Mouse (Mus musculus): Measurements from ENCODE around the gene Sdad1.

Gene Sdad1

DNA sequence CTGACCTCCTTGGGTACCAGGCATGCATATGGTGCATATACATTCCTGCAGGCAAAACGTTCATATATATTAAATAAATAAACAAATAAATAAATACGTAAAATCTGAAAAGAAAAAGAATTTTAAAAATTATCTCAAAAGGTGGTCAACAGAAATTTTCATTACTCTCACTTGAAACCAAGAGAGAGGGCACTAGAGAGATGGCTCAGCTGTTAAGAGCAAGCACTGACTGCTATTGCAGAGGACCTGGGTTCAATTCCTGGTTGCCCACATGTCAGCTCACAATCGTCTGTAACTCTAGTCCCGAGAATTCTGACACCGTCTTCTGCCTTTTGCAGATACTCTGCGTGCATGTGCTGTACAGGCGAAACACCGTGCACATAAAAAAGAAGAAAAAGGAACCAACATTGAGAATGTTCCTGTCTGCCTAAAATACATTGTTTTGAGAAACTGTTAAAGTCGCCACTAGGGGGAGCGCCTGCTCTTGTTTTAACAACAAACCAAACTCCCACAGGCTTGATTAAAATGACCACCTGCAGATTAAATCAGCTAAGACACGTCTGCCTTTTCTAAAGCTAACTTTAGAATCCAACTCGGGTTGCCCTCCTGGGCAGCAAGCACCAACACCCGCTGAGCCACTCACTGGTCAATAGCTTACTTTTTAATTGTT is 1.9 kb upstream of the Sdad1 start:
- peak; percentile 89 for DNase-seq

DNA sequence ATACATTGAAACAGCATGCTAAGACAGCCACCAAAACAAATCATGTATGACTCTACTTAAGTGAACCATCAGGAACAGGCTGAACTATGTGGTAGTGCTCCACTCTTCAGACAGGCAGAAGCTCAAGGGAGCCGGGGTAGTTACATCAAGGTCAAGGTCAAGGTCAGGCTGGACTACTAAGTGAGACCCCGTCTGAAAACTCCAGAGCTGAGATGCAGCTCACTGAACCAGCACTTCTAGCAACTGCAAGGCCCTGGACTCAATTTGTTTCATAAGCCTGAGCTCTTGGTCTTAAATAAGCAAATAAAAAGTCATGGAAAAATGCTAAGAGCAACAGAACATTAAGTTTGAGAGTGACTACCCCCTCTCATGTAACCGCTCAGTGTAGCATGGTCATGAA is 6.0 kb downstream of the Sdad1 start:
- no peak for DNase-seq

DNA sequence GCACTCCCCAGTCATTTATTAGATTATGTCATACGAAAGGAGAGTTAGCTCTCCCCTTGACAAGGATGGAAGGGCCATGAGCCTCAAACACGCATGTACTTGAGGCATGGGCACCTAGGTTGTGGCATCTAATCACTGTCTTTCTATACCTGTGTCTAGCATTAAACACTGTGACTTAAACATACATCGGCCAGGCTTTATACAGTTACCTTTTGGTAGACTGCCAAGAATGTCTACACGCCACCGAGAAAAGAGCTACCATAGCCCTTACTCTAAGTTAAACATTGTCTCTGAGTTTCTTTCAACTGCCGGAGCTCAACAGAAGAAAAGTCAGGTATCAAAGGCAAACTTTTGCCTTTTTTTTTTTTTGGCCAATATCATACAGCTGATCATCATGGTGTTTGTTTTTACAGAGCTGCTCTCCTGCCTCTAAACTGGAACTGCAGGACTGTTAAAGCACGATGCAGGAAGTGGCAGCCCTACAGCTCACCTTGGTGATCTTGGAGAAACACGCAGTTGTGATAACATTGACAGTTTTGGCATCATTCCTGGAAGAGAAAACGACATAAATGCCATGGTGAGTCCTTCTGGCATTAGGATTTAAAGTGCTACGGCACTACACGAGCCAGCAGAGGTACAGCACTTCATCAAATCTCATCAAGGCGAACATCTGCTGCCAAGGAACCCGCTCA is 8.0 kb downstream of the Sdad1 start:
- no peak for DNase-seq

DNA sequence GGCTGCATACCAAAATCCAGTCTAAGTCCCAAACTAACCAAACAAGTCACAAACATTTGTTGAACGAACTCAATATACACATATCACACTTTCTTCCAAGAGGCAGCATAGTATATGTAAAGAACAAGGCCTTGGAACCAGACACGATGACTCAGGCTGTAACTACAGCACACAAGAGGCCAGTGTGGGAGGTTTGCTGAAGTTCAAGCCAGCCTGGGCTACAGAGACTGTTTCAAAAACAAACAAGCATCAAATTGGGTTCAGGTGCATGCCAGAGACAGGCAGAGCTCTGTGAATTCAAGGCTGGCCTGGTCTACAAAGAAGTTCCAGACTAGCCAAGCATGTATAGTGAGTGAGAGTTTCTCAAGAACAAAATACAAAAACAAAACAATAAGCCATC is 15.8 kb downstream of the Sdad1 start:
- no peak for DNase-seq

DNA sequence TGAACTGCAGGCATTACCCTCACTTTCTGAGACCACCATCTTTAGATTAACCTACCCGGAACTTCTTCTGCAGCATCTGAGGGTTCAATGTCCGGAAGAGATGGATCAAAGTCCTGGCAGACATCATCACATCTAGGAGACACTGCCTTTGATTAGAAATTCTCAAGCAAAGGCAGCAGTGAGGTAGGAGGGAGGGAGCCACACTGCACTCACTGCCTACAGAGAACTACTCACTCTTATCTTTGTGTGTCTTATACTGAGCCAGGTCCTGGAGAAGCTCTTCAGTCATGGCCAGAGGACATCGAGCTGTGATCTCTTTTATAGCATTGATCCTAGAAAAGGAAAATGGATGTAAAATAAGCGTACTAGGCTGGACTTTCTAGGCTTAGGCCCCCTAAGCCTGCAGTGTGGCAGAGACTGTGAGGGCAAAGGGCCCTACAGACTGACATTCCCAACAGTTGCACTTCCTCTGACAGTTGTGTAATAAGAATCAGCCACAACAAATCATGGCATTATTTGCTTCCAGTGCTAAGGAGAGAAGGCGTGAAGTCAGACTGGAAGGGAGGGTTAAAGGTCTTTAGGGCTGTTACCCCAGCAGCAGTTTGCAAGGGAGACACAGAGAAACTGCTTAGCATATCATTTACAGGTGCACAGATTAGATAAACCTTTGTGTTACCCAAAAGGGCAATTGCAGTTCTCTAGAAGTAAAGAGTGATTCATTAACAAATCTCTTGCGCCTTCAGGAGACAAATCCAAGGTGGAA is 18.4 kb downstream of the Sdad1 start:
- no peak for DNase-seq

DNA sequence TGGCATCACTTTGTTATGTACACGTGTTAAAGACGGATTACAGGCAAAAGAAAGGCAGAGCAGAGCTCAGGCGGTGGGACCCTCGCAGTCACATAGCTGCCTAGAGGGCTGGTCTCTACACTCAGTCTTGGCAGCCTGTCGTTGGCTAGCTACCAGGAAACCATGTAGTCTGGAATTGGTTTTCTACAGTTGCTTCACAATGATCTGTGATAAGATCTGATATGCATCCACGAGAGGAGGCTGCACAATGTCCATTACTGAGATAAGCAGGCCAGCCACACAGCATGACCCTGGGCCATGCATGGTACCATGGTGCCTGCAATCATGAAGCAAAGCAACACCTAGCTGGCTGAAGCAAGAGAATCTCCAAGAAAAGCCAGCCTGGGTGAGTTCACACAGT is 22.4 kb downstream of the Sdad1 start:
- DNase-seq, result no peak

DNA sequence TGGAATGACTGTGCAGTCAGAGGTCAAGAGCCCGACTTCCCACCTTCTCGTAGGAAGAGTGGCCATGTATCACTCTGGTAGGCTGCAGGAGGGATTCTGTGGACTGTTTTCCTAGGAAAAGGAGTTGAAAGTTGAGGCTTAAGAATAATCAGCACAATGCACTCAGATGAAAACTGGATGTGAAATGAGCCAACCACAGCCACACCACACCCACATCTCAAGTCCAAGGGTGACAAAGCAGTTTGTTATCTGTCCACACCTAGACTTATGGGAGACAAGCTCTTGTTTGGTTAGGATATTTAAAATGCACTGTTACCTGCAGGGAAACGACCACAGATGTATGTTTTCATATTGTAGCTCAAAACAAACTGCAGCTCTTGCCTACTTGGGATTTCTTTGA is 27.2 kb downstream of the Sdad1 start:
- no peak for DNase-seq

DNA sequence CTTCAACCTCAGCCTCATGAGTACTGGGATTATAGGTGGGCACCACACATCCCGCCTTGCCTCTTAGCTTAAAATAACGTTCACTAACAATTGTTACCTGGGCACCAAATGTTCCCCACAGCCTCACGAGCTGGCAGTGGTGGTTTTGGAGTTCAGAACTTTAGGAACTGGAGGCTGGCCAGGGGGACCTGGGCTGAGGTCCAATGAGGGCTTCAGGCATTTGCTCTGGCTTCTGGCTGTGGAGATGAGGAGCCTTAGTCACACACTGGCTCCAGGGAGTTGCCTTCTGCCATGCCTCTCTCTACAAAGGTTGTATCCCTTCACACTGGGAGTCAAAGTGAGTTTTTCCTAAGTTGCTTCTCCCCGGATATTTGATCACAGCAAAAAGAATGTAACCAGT is 27.7 kb downstream of the Sdad1 start:
- no peak for DNase-seq

DNA sequence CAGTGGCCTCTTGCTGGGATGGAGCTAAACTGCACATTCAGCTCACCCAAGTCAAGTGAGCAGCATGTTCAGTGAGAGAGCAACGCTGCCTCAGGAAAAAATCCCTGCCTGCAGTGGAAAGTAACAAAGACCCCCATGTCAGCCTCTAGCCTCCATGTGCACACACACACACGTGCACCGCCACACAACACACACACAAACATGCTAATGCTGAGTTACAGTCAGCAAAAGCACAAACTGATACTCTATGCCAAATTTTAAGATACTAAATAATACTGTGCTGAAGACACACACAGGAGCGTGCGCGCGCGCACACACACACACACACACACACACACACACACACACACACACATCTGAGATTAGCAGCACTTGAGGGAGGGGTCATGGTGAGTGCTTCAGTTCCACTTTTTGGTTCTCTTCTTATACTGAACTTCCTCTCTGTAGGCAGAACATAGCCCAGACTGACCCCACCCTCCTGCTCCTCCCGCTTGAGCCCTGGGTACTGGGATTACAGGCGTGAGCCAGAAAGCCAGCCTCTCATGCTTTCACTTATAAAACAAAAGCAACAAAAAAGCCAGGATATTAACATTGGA is 31.2 kb downstream of the Sdad1 start:
- DNase-seq, result peak; percentile 45

DNA sequence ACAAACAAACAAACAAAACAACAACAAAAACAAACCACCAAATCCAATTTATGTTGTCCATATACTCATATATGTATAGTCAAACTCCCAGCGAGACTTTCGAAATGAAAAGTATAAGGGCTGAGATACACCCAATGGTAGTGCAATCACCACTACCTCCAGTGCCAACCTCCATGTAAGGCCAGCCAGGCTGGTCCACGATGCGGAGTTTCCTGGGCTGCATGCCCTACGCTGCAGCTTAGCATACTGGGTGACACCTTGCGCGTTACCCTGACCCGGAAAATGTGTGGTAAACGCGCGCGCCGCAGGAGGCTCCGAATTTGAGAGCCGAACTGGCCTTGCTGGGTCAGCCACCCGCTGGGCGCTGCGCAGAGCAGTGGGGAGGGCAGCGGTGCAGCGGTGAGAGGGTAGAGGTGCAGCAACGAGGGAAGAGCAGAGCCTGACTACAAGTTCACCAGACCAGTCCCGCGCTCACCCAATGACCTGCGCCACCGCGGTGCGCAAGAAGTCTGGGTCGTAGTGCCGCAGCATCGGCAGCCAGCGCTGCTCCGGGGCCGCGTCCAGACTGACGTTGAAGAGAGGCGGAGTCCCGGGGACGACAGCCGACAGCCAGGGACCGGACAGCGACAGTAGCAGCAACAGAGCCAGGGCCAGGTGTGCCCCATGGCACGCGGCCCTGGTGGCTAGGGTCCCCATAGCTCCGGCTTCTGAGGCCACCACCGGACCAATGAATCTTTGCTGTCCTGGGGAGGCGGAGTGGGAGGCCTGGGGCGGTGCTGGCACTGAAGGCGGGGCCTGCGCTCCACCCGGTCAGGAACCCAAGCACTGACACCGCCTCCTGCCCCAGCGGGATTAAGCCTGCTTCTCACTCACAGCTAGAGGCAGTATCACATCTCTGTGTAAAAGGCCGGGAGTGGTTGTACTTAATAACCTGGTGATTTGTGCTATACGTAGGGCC is 32.6 kb downstream of the Sdad1 start, which contains the start of gene Naaa:
Gene Naaa (minus strand): TSS at position 734 of the 958 bp plus-strand sequence.
- DNase-seq, result peak; percentile 87

DNA sequence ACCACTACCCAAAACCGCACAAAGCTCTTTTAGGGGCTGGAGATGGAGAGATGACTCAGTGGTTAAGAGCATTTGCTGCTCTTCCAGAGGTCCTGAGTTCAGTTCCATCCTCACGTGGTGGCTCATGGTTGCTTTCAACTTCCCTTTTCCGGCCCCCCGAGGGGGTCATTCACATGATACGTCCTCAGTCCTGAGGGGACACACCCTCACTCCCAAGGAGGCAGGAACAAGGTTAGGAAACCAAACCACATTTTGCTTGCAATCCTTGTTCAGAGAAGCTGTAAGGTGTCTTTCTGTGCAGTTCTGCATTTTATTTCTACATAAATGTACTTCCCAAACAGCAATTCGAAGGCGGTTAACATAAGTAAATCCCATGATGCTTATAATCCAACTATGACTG is 39.8 kb downstream of the Sdad1 start:
- DNase-seq, result no peak

DNA sequence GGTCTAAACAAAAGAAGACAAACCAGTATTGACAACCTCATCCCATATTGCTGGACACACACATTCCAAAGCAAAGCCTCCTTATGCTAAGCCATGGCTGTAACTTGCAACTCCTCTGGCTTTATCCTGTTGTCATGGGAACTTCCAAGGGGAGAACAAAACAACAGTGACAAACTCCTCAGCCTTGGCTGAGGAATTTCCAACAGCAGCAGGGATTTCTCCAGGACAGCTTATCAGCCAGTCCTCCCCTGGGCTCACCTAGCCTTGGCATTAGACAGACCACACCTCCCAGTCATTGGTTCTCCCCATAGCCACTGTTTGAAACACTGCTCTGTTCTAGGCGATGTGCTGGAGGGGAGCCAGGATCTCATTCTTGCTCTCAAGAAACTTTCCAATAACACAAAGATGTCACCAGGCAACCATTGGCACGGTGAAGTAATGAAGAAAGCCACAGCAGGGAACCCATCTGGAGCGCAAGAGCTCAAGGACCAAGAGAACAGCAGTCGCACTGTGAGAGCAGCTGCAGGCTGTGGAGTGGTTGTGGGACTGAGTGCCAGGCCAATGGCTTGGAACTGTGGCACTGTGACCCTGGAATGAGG is 46.4 kb downstream of the Sdad1 start:
- DNase-seq, result peak; percentile 86

DNA sequence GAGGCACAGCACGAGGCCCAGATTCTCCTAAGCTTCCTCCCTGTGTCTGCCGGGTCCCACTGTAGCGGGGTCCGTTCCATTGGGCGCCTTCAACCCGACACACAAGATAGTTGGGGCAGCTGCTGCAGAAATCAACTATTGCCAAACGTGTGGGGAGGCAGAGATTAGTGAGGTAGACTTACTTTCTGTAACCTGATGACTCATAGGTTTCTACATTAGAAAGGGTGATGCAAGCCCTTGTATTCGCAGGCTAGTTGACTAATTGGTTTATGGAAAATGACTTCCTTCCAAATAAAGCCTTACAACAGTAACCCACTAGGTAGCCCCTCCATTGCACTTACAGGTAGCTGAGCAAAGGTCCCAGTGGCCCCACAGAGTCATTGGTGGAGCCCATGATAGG is 47.6 kb downstream of the Sdad1 start:
- DNase-seq, result no peak

DNA sequence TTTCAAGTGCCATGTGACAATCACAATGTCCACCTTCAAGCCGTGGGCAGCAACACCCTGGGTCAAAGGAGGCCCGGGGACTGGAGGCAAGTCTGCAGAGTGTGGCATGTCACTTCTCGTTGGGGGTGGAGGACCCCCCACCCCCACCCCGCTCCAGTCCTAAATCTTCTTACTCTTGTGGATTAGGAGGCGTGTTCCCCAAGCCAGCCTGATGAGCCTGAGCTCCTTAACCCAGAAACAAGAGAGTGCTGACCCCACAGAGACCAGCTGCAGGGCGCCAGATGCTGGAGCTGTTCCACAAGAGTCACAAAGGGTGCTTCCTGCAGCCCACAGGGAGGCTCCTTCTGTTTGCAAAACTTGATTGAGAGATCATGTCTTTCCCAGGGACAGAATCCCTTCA is 54.1 kb downstream of the Sdad1 start, which contains the start of gene Ppef2:
Gene Ppef2 (minus strand): TSS at position 61 of the 400 bp plus-strand sequence.
- DNase-seq, result no peak

DNA sequence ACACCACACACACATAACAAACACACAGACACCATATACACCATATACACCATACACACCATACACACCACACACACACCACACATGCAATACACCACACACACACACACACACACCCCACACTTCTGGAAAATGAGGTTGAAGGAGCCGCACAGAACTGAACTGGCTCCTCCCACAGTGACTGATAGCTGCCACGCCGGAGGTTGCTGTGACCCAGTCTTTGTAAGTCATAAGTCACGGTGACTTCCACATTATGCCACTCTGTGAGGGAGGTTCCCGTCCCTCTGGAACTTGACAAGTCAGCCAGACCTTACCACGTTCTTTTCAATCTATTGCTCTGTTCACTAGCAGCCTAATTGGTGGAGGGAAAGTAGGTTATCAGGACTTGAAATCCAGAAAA is 55.8 kb downstream of the Sdad1 start:
- DNase-seq, result no peak

DNA sequence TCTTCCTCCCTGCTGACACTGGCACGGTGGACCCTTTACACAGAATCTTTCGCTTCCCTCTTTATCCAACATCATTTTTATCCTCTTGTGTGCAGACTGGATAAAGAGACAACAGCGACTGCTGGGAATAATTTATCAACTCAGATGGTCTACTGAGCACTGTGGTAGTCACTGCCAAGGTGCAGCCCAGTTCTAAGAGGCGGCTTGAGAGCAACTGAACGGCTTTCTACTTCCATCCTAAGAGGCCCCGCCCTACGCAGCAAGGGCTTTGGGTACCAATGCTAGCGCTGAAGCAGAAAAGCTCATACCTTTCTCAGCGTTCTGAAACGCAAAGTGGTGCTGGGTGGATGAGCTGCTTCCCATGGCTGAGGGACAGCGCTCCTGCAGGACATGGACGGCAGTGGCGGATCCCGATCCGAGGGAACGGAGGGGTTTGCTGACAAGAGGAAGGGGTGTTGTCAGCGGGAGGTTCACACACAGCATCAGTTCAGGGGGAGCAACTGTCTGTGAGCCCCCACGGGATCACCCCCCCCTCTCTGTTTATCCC is 57.4 kb downstream of the Sdad1 start:
- DNase-seq, result no peak

DNA sequence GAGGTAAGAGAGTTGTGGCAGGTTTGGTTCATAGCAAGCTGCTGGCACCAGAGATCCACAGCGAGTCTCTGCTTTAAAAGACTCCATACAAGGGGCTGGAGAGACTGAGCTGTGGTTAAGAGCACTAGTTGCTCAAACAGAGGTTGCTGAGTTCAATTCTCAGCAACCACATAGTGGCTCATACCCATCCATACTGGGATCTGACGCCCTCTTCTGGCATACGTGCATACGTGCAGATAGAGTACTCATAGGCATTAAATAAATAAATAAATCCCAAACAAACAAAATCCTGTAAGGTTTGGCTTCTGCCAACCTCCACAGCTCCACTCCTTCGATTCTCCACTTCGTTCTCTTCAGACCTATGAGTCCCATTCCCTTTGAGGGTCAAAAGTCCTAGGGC is 58.2 kb downstream of the Sdad1 start:
- no peak for DNase-seq

DNA sequence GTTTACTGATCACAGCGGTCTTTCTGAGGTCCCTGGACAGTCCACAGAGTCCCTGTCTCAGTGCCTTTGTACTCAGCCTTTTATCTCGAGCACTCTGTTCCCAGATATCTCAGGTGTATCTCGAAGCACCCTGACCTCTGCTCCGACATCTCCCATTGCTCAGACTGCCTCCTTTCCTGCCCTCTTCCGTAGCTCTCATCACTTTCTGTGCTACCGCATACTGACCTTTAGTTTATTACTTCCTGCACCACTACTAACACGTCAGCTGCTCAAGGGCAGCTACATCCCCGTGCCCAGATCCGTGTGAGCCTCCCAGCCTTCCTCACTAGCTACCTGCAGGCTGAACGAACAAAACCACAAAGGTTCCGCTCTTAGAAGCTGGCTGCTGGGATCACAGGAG is 61.7 kb downstream of the Sdad1 start:
- no peak for DNase-seq

DNA sequence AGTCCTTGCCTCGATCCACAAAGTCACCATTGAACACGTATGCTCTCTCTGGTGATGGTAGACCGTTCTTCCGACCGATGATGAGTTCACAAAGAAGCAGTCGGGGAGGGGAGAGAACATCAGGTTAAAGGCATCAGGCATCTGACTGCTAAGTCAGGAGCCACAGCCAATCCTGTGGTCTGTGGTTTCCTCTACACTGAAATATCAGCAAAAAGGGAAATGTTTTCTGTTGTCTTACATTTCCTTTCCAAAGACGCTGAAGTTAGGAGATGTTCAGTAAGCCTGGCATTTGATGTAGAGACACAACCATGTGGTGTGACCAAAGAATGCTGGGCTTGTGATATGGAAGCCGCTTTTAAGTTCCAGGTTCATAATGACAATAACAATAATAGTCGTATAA is 64.8 kb downstream of the Sdad1 start:
- no peak for DNase-seq

DNA sequence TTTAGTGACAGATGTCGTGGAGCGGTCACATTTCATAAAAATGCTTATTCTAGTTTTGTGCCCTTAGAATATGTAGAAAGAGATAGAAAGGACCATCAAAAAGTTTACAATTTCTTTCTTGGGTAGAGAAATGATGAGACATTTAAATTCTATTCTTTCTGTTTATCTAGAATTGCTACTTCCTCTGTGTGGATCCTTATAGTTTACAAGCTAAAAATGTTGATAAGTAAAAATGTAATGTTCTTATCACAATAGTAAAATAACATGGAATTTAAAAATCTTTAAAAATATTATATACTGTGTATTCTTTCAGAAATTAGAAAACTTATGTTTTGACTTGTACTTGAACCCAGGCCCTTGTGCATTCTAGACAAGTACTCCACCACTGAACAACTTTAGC is 65.4 kb downstream of the Sdad1 start:
- DNase-seq, result no peak

DNA sequence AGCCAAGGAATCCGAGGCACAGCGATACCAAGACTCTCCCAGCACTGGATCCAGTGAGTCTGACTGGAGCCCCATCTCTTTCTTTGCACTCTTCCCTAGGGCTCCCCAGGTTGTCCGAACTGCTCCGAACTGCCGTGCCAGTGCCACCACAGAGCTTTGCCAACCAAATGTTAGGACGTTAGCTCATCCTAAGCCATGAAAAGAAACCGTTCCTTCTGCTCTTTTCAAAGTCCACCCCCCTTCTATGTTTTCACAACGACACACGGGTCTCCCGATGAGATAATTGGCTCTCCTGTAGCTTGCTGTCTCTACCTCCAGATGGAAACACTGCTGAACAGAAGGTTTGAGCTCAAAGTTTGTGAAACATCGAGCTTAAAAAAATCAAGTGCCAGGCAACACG is 69.5 kb downstream of the Sdad1 start:
- DNase-seq, result peak; percentile 67
